Mouse (Mus musculus) forebrain, embryonic 13.5 days (tissue): ENCODE data around the gene Kcnk10. TPM values are rescaled to one million over a fixed set of nuclear protein-coding genes. Genes with fewer than 3 reads are reported as not detected.
"Not testable (repeated sequence)": the region's sequence is repeated elsewhere in the genome, so short reads cannot be mapped to it uniquely, and the experiment has no call there.

Source experiments
- ATAC-seq: fragments of 200-750 bp; cut with Nextera tagmentation; 2 replicates; pipeline ENCODE4 v1.8.0; 2017
- H3K27ac ChIP-seq: fragments of 300-500 bp; sonication (generic); 2 replicates; pipeline ENCODE4 v1.5.1; 2015; ENCODE audit warnings: inconsistent platforms, mild to moderate bottlenecking, moderate library complexity
- H3K27me3 ChIP-seq: fragments of 300-500 bp; sonication (generic); 2 replicates; pipeline ENCODE4 v1.6.1; 2015; ENCODE audit warnings: mild to moderate bottlenecking, inconsistent platforms
- H3K36me3 ChIP-seq: fragments of 300-500 bp; sonication (generic); 2 replicates; pipeline ENCODE4 v1.6.1; 2015; ENCODE audit warnings: mild to moderate bottlenecking, inconsistent platforms; ENCODE audit not compliant: poor library complexity, severe bottlenecking
- H3K4me1 ChIP-seq: fragments of 300-500 bp; sonication (generic); 2 replicates; pipeline ENCODE4 v1.6.1; 2015; ENCODE audit warnings: inconsistent platforms
- H3K4me2 ChIP-seq: fragments of 300-500 bp; sonication (generic); 2 replicates; pipeline ENCODE4 v1.6.1; 2015; ENCODE audit warnings: inconsistent platforms, mild to moderate bottlenecking, moderate library complexity
- H3K4me3 ChIP-seq: fragments of 300-500 bp; sonication (generic); 2 replicates; pipeline ENCODE4 v1.5.1; 2015; ENCODE audit warnings: mild to moderate bottlenecking, inconsistent platforms
- H3K9ac ChIP-seq: fragments of 300-500 bp; sonication (generic); 2 replicates; pipeline ENCODE4 v1.6.1; 2015; ENCODE audit warnings: mild to moderate bottlenecking, inconsistent platforms
- H3K9me3 ChIP-seq: fragments of 300-500 bp; sonication (generic); replicated peaks from 2 replicates; pipeline ENCODE4 v1.6.1; 2016; ENCODE audit warnings: inconsistent platforms
- WGBS: fragments of 180-500 bp; shearing (Covaris S2); methylation state at CpG from one replicate; pipeline ENCODE4 v1.1.7; 2015; 5-methylcytosine and 5-hydroxymethylcytosine counted together
- polyA plus RNA-seq: library from polyadenylated mRNA; unstranded; fragments of >200 nt; fragmentation: Nextera tagmentation; extraction: Ambion mirVana; gene quantifications from 2 replicates; pipeline ENCODE4 v1.2.1, GENCODE M21; 2015

Kcnk10 gene
- polyA plus RNA-seq: 49.1 and 50.9 TPM in 2 replicates

GRCm38 (mm10) chr12:98577861-98578360, at the start of gene Kcnk10:
Gene Kcnk10 (minus strand): TSS chr12:98578310.
- peak within 1 kb of the TSS; percentile 89 for H3K4me2 ChIP-seq
- WGBS: under 1% methylated on average over 22 of the region's 22 CpGs
- H3K4me1 ChIP-seq: peaks cover 44% of the 10 kb centered on the region
- ATAC-seq: no peak
- peak within 1 kb of the TSS; percentile 82 for H3K9ac ChIP-seq
- peak within 1 kb of the TSS; percentile 75 for H3K27ac ChIP-seq
- peak within 1 kb of the TSS; percentile 73 for H3K4me3 ChIP-seq
- no peaks in the 10 kb centered on the region for H3K36me3 ChIP-seq
- H3K9me3 ChIP-seq: no peaks in the 10 kb centered on the region
- no peaks in the 10 kb centered on the region for H3K27me3 ChIP-seq

- peak; percentile 95 for ATAC-seq
- Histone ChIP-seq H3K36me3 (0 out of 2 replicates have a peak, but pooled peaks cover 4% of the 10 kb centered on the region), H3K9me3 (peaks cover 6% of the 10 kb centered on the region; the same call in 1 of the 2 replicates), H3K4me1 (peaks cover 10% of the 10 kb centered on the region), H3K27ac (peak within 1 kb of the TSS; percentile 33), H3K9ac (peak within 1 kb of the TSS; percentile 79), H3K4me2 (peak within 1 kb of the TSS; percentile 69), H3K4me3 (peak within 1 kb of the TSS; percentile 80), H3K27me3 (no peaks in the 10 kb centered on the region)
- 2% methylated on average over 32 of the region's 32 CpGs for WGBS
These were observed 49.5 kb upstream of the Kcnk10 start, which contains the start of gene Spata7 for GRCm38 (mm10) chr12:98627392-98628259. Gene Spata7 (plus strand): TSS chr12:98628157.

- ATAC-seq, H3K4me2 ChIP-seq, H3K9me3 ChIP-seq, H3K27ac ChIP-seq, H3K27me3 ChIP-seq, H3K9ac ChIP-seq, H3K4me1 ChIP-seq, H3K4me3 ChIP-seq, H3K36me3 ChIP-seq: not testable (repeated sequence)
- WGBS: 90% methylated on average over 10 of the region's 10 CpGs
These were observed 45.2 kb upstream of the Kcnk10 start for GRCm38 (mm10) chr12:98623266-98623665.

- not testable (repeated sequence) for H3K27me3 ChIP-seq, H3K27ac ChIP-seq, H3K9ac ChIP-seq, H3K4me3 ChIP-seq, H3K9me3 ChIP-seq, H3K36me3 ChIP-seq, H3K4me2 ChIP-seq, H3K4me1 ChIP-seq
- WGBS: 35% methylated on average over 6 of the region's 6 CpGs
- peak; percentile 57 for ATAC-seq
These were observed 42.8 kb upstream of the Kcnk10 start for GRCm38 (mm10) chr12:98620922-98621321.

- no peaks in the 10 kb centered on the region for H3K27me3 ChIP-seq
- H3K9me3 ChIP-seq: no peaks in the 10 kb centered on the region
- H3K4me2 ChIP-seq: no peak overlapping the region
- ATAC-seq: no peak
- no peak overlapping the region for H3K4me3 ChIP-seq
- WGBS: 61% methylated on average over 2 of the region's 2 CpGs
- H3K4me1 ChIP-seq: peaks cover 11% of the 10 kb centered on the region; the same call in 1 of the 2 replicates
- no peak overlapping the region for H3K9ac ChIP-seq
- no peak overlapping the region for H3K27ac ChIP-seq
- H3K36me3 ChIP-seq: no peaks in the 10 kb centered on the region
These were observed 41.4 kb upstream of the Kcnk10 start for GRCm38 (mm10) chr12:98619496-98619895.

- H3K27ac ChIP-seq: no peak overlapping the region
- no peak overlapping the region for H3K4me2 ChIP-seq
- H3K4me3 ChIP-seq: no peak overlapping the region
- no peaks in the 10 kb centered on the region for H3K27me3 ChIP-seq
- H3K9ac ChIP-seq: no peak overlapping the region
- no peak for ATAC-seq
- no peaks in the 10 kb centered on the region for H3K36me3 ChIP-seq
- 41% methylated on average over 5 of the region's 5 CpGs for WGBS
- H3K9me3 ChIP-seq: no peaks in the 10 kb centered on the region
- H3K4me1 ChIP-seq: peaks cover 11% of the 10 kb centered on the region; the same call in 1 of the 2 replicates
These were observed 37.6 kb upstream of the Kcnk10 start for GRCm38 (mm10) chr12:98615746-98616145.

GRCm38 (mm10) chr12:98614910-98615508, 36.9 kb upstream of the Kcnk10 start:
- Histone ChIP-seq H3K27me3 (no peaks in the 10 kb centered on the region), H3K27ac (no peak overlapping the region), H3K4me2 (no peak overlapping the region), H3K4me3 (no peak overlapping the region), H3K4me1 (peaks cover 11% of the 10 kb centered on the region; the same call in 1 of the 2 replicates), H3K9ac (no peak overlapping the region), H3K36me3 (no peaks in the 10 kb centered on the region), H3K9me3 (no peaks in the 10 kb centered on the region)
- WGBS: 81% methylated on average over 3 of the region's 3 CpGs
- no peak for ATAC-seq

GRCm38 (mm10) chr12:98610341-98610740, 32.2 kb upstream of the Kcnk10 start:
- Histone ChIP-seq H3K27me3 (no peaks in the 10 kb centered on the region), H3K4me2 (no peak overlapping the region), H3K27ac (no peak overlapping the region), H3K9me3 (no peaks in the 10 kb centered on the region), H3K4me3 (no peak overlapping the region), H3K9ac (no peak overlapping the region), H3K36me3 (no peaks in the 10 kb centered on the region), H3K4me1 (0 out of 2 replicates have a peak, but pooled peaks cover 5% of the 10 kb centered on the region)
- ATAC-seq: no peak
- 74% methylated on average over 3 of the region's 3 CpGs for WGBS

- Histone ChIP-seq H3K9ac (no peak overlapping the region), H3K4me1 (no peaks in the 10 kb centered on the region), H3K4me2 (no peak overlapping the region), H3K4me3 (no peak overlapping the region), H3K27me3 (no peaks in the 10 kb centered on the region), H3K9me3 (no peaks in the 10 kb centered on the region), H3K36me3 (no peaks in the 10 kb centered on the region), H3K27ac (no peak overlapping the region)
- WGBS: 65% methylated on average over 5 of the region's 5 CpGs
- no peak for ATAC-seq
These were observed 28.6 kb upstream of the Kcnk10 start for GRCm38 (mm10) chr12:98606595-98607290.

GRCm38 (mm10) chr12:98605264-98605663, 27.2 kb upstream of the Kcnk10 start:
- no peak overlapping the region for H3K9ac ChIP-seq
- H3K4me1 ChIP-seq: 0 out of 2 replicates have a peak, but pooled peaks cover 3% of the 10 kb centered on the region
- no peaks in the 10 kb centered on the region for H3K9me3 ChIP-seq
- no peak overlapping the region for H3K27ac ChIP-seq
- H3K27me3 ChIP-seq: no peaks in the 10 kb centered on the region
- ATAC-seq: no peak
- no peak overlapping the region for H3K4me2 ChIP-seq
- H3K36me3 ChIP-seq: no peaks in the 10 kb centered on the region
- WGBS: 83% methylated on average over 1 of the region's 1 CpGs
- no peak overlapping the region for H3K4me3 ChIP-seq

- ATAC-seq: peak; percentile 78
- Histone ChIP-seq H3K9ac (no peak overlapping the region), H3K27ac (no peak overlapping the region), H3K4me3 (no peak overlapping the region), H3K4me2 (no peak overlapping the region), H3K9me3 (peaks cover 10% of the 10 kb centered on the region; the same call in 1 of the 2 replicates), H3K36me3 (no peaks in the 10 kb centered on the region), H3K4me1 (0 out of 2 replicates have a peak, but pooled peaks cover 3% of the 10 kb centered on the region), H3K27me3 (no peaks in the 10 kb centered on the region)
- WGBS: 45% methylated on average over 6 of the region's 6 CpGs
These were observed 24.0 kb upstream of the Kcnk10 start for GRCm38 (mm10) chr12:98602114-98602513.
